Mouse (Mus musculus) erythroblast, embryonic 14.5 days (primary cell): ENCODE data around the gene Ddx11.

Source experiments
- GATA1 ChIP-seq: IDR thresholded peaks from 2 replicates; pipeline ENCODE4 v1.6.1; 2012; ENCODE audit warnings: low read length, inconsistent platforms, mixed read lengths
- TAL1 ChIP-seq: IDR thresholded peaks from 3 replicates; pipeline ENCODE4 v1.6.1; 2012; ENCODE audit warnings: low read length, inconsistent platforms, mixed read lengths

DNA sequence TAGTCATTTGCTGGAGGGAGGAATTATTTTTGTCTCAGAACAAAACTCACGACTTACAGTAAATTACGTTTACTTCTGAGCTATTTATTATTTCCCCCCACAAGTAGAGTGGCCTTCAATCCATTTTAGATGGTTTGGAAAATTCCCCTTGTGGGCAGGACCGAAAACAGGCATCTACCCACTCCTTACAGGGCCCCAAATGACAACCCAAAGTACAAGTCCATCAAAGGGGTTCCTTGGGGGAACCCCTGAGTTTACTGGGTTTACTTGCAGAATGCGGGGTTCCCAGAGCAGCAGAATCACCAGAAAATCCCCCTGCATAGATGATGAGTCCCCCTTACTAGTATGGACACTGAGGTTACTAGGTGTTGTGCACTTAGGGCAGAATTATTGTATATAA lies 11.2 kb upstream of the Ddx11 start:
- TF ChIP-seq GATA1 (no peak), TAL1 (no peak)
